Mouse (Mus musculus) lung, adult 2 months (tissue): Measurements from ENCODE around the gene Rbbp8nl.

Source experiments
- CTCF ChIP-seq: fragments of 200-500 bp; IDR thresholded peaks from 2 replicates; pipeline ENCODE4 v1.5.1; 2011; ENCODE audit warnings: mild to moderate bottlenecking, low read length, control low read depth; ENCODE audit not compliant: insufficient read depth
- POLR2A ChIP-seq: fragments of 200-500 bp; IDR thresholded peaks from 2 replicates; pipeline ENCODE4 v1.6.1; 2011; ENCODE audit warnings: low read depth, mild to moderate bottlenecking, control low read depth, low read length, borderline replicate concordance; ENCODE audit errors: extremely low read depth

- TF ChIP-seq CTCF (no peak), POLR2A (no peak)
These were observed 713 bp downstream of the Rbbp8nl start for GRCm38 (mm10) chr2:180288966-180289365.
